Mouse (Mus musculus) heart, adult 18-20 months (tissue): Measurements from ENCODE around the gene Tmem210. TPM values are rescaled to one million over a fixed set of nuclear protein-coding genes. Genes with fewer than 3 reads are reported as not detected.
"Not testable (repeated sequence)": the region's sequence is repeated elsewhere in the genome, so short reads cannot be mapped to it uniquely, and the experiment has no call there.

Experiments
- DNase-seq, 2 experiments: peaks; one replicate each; pipeline ENCODE4 v3.0.0; 2021 to 2022; ENCODE audit warnings: mixed read lengths in 1 of 2
- long read RNA-seq, 2 experiments: library from polyadenylated mRNA; stranded (forward); transcript quantifications; one replicate each; pipeline ENCODE4 v2.0.0; 2021
- total RNA-seq, 2 experiments: library from RNA; stranded (reverse); gene quantifications; 2 replicates each; pipeline ENCODE4 v1.2.3; 2021

Tmem210 gene
- total RNA-seq = not detected
- long read RNA-seq, experiment 1 = 0 reads
- long read RNA-seq, experiment 2 = 0 reads

DNA sequence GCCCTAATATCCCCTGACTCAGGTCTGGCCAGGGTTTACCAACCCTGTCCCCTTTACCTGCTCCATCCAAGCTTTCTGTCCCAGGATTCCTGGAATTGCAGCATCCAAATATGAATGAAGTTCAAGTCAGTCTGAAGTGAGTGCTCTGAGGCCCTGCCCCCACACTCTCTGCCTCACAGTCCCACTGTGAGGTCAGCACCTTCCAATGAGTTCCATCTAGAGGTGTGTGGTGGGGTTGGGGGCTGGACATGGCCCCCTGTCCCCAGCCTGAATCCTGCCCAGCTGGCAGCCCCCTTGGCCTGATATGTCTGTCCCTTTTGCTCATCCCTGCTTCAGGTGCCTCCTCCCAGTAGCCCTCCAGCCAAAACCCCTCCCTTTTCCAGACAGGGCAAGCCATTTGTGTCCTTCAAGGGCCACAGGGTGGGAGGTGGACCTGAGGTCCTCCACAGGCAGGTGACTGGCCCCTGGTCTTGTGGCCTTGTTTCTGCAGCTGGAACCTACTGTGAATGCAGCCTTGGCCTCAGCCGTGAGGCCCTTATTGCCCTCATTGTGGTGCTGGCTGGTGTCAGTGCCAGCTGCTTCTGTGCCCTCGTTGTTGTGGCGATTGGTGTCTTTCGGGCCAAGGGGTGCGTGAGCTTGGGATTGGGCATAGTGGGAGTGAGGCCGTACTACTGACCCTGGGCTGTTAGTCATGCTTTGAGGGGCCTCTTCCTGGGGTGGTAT is at the start of gene Tmem210:
Gene Tmem210, plus strand, starts transcription at position 219 of the 723 bp plus-strand sequence.
- DNase-seq = no peak

DNA sequence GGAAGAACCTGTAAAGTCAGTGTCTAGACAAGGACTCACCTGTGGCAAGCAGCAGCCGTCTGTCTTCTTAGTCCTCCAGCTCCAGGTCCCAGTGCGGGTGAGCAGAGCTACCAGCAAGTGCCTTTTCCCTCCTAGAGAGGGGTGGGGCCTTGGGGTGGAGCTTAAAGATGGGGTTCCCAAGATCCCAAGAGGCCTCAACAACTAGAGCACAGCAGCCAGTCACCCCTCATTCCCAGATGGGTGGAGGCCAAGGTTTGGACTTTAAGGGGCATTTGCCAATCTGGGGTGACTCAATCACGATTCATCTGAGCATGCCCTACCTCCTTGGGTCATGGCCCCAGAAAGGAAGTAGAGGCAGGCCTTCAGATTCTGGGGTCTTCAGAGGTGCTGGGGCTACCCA is 48.2 kb upstream of the Tmem210 start:
- DNase-seq = no peak

DNA sequence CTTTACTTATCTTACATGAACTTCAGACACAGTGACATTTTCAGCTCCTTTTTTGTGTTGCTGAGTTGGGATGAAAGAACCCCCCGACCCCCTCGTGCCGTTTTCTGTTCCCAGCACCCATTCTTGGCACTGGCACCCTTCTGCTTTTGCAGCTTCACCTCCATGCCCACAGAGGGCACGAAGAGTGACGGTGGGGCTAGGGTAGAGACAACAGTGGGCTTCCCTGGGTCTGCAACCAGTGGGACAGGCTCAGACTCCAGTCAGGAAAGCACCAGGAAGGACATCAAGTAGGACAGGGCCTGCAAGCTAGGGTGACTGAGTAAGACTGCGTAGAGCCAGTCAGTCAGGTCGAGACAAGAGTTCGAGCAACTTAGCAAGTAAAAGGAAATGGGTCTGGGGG is 47.6 kb upstream of the Tmem210 start:
- no peak for DNase-seq

DNA sequence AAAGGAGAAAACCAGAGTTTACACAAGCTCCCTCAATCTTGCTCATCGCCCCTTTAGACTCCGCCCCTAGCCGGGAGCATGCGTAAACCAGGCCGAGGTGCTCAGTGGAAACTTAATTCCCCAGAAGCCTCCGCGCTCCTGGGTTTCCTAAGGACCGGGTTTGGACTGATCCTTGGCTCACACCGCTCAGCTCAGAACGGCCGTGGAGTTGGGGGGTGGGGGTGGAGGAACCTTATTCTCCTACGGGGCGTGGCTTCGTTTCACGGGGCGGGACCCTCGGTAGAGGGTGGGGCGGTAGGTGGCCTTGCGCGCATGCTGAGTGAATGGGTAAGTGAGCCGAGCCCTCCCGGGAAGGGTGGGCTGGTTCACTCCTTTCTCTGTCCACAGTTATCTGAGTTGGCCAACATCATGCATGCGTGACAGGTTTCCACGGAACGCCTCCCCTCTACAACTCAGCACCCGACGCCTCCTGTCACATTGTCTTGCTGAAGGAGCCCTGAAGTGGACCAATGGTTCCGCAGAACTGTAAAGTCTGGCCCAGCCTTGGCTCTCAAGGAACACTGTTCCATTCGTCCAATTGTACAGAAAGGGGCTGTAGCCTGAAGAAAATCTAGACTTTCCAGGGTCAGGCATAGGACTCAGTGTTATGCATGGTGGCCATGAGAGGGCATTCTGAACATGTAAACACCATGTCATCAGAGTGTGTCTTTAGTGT is 47.1 kb upstream of the Tmem210 start:
- DNase-seq = peak; percentile 73

DNA sequence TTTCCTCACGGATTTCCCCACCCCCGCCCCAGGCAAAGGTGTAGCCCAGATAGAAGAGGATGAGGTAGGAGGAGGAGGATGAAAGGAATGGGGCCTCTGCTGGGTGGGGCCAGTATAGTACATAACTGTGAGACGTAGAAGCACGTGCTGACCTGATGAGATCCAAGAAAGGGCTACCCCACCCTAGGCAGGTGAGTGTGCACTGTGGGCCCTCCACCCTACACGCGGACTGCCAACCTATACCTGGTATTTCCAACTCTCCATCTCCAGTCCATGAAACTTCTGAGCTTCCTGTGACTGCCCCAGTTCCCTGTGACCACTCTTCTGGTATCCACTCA is 46.5 kb upstream of the Tmem210 start:
- no peak for DNase-seq

DNA sequence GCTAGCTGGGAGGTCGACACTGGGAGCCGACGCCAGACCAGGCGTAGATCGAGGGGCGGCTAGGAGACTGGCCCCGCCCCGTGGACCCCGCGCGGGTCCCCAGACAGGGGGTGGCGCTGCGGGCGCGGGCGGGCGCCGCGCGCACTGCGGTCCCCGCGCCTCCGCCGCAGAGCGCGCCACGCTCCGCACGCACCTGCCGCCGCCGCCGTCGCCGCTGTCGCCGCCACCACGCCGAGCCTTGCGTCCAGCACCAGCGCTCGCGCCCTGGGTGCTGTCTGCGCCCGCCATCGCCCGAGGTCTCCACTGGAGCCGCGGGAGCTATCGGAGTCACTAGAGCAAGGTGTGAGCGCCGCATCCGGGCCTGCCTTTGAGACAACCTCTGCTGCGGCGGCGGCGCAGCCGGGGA is 45.8 kb upstream of the Tmem210 start, which contains the start of the genes Rnf208 and Cysrt1:
Gene Rnf208, plus strand, starts transcription at position 155 of the 406 bp plus-strand sequence.
Gene Cysrt1, minus strand, starts transcription at position 352 of the 406 bp plus-strand sequence.
- DNase-seq = no peak

DNA sequence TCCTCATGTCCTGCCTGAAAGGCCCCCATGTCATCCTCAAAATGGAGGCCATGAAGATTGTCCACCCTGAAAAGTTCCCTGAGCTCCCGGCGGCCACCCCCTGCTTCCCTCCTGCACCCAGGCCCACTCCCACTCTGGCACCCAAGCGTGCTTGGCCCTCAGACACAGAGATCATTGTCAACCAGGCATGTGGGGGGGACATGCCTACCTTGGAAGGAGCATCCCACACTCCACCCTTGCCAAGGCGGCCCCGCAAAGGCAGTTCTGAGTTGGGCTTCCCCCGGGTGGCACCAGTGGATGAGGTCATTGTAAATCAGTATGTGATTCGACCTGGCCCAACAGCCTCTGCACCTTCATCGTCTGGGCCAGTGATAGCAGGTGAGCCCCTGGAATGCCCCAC is 44.6 kb upstream of the Tmem210 start:
- DNase-seq = no peak

DNA sequence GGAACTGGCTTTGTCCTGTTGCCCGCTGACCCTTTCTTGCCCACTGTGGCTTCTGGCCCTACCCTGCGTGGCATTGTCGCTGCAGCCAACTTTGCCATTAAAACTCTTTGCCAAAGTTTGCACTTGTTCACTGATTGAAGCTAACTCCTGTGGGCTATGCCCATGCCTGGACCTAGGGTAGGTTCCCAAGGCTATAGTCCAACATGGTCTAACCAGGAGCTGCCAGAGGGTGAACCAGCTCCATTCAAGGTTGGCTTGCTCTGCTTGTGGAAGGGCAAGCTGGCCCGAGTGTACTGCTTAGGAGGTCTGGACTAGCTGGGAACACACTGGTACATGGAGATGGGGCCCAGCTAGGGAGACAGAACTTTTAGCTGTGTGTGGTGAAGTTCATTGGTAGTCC is 43.8 kb upstream of the Tmem210 start:
- DNase-seq = no peak

DNA sequence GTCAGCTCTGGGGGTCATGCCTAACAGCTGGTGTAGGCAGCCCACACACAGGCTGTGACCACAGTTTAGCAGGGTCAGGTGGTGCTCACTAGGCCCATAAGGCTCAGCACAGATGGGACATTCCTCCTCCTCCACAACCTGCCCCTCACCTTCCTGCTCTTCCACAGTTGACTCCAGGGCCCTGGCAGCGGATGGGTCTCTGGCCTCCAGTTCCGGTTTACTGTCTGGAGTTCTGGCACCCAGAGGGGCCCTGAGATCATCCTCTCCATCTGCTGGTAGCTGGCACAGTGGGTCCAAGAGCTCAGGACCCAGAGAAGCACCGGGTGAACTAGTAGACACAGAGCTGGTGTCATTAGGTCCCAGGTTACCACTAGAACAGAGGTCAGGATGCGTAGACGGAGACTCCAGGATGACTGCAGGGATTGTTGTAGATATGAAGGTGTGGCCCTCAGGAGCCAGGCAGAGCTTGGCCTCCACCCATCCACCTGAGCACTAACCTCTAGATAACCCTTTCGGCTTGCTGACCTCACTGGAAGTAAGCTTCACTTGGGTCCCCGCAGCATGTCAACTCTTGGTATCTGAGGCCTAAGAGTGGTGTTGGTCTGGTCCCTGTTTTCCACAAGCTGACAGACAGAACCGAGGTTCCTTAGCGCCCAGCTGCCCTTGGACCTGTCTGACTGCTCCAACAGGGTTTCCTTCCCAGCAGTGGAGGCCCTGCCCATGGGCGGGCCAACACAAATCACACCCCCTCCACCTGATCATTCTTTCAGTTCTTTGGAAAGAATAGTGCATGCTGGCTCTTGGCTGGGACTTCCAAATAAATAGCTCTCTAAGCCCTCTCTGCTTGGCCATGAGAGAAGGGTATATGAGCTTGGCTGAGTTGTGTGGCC is 41.5 kb upstream of the Tmem210 start, which contains the start of gene AL732309.1:
Gene AL732309.1, minus strand, starts transcription at position 681 of the 890 bp plus-strand sequence.
- DNase-seq = no peak

DNA sequence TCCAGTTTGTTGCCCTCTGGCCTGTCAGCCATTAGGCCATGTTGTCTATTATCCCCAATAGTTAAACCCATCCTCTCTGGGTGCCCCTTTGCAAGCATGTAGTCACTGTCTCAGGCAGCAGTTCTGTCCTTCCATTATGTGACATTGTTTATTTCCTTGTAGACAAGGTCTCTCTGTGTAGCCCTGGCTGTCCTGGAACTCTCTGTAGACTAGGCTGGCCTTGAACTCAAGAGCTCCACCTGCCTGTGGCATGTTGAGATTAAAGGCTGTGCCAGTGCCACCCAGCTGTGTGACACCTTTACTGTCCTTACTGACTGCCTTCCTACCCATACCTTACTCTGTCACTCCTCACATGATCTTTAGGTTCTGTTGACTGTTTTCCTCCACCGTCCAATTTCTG is 35.6 kb upstream of the Tmem210 start:
- DNase-seq = no peak

DNA sequence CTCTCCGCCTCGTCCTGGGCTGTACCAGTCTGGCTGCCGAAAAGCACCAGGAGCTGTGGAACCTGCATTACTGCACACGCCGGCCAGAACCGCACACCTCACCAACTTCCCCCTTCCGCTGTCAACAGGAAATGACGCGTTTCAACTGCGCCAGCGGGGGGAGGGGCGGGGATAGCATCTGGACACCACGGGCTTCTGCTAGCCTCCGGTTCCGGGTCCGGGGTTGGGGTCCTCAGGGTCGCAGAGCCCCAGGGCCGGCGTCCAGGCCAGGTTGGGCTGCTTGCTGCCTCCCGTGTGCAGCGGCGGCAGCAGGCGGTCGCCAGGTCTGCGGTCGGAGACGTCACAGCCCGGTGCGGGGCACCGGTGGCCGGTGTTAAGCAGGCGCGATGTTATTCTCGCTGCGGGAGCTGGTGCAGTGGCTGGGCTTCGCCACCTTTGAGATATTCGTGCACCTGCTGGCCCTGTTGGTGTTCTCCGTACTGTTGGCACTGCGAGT is 32.6 kb upstream of the Tmem210 start, which contains the start of gene Tmem203:
Gene Tmem203, plus strand, starts transcription at position 156 of the 496 bp plus-strand sequence.
- peak; percentile 91 to 95 for DNase-seq

DNA sequence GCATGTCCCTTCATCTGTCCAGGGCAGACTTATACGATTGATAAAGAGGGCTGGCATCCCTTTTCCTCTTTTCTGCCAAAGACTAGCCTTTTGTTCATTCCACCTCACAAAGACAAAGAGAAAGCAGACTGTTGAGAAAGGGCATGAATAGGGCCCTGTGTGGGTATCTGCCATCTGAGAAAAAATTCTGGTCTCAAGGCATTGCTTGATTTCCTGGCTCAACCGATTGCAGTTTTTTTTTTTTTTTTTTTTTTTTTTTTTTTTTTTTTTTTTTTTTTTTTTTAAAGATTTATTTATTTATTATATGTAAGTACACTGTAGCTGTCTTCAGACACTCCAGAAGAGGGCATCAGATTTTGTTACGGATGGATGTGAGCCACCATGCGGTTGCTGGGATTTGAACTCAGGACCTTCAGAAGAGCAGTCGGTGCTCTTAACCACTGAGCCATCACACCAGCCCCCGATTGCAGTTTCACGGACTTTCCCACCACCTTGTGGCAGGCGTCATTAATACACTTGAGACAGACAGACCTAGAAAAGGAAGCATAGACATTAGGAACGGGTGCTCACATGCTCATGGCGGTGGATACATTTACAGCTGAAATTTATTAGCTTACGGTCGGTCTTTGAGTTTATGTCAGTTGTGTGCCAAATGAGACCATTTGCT is 31.4 kb upstream of the Tmem210 start:
- DNase-seq = peak; percentile 30 to 58

DNA sequence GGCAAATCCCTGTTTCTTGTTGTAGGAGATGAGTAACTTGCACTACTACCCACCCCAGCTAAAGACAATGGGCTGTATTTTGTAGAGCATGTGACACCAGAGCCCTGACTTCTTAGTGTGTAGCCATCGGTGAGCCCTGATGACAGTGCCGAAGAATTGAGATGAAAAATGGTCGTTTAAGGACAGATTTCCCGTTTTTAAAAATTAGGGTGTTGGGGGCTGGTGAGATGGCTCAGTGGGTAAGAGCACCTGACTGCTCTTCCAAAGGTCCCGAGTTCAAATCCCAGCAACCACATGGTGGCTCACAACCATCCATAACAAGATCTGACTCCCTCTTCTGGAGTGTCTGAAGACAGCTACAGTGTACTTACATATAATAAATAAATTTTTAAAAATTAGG is 30.7 kb upstream of the Tmem210 start:
- DNase-seq = not testable (repeated sequence)

DNA sequence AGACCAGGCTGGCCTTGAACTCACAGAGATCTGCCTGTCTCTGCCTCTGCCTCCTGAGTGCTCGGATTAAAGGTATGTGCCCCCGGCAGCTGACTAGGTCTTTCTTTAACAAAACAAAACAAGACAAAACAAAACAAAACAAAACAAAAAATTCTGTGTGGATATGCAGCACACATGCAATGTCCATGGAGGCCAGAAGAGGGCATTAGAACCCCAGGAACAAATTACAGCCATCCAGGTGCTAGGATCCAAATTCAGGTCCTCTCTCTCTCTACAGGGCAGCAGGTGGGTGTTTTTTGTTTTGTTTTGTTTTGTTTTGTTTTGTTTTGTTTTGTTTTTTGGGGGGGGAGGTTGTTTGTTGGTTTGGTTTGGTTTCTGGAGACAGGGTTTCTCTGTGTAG is 29.1 kb upstream of the Tmem210 start:
- no peak for DNase-seq

DNA sequence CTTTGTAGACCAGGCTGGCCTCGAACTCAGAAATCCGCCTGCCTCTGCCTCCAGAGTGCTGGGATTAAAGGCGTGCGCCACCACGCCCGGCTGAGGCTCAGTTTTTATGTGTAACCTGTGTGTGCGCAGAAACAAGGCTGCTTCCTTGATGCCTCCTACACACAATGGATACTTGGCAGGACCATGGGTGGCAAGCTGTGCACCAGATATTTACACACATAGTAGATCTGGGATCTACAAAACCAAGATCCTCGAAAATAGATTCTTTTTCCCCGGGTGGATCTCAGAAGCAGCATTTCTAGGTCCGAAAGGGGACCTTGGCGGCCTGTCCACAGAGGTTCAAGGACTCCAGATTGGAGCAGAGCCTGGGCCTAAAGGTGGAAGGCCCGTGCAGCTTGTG is 26.1 kb upstream of the Tmem210 start:
- DNase-seq = no peak

DNA sequence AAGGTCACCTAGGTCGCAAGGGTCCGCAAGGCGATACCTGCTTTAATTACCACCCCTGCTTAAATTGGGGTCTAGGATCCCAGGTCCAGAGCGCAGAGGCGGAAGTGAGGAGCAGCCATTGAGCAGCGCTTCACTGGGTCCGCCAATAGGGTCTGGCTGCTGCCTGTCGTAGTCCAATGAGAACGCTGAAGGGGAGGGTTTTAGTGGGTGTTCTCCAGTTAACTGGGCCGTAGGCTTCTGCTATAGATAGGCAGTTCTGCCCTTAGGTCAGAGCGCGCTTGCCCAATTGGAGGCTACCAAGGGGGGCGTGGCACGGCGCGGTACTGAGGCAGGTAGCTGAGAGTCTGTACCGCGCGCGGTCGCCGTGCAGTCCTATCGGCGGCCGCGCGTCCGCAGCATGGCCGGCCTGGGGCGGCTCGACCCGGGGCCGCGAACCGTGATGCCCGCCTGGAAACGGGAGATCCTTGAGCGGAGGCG is 25.6 kb upstream of the Tmem210 start, which contains the start of gene Tprn:
Gene Tprn, plus strand, starts transcription at position 328 of the 477 bp plus-strand sequence.
- peak; percentile 94 to 98 for DNase-seq

DNA sequence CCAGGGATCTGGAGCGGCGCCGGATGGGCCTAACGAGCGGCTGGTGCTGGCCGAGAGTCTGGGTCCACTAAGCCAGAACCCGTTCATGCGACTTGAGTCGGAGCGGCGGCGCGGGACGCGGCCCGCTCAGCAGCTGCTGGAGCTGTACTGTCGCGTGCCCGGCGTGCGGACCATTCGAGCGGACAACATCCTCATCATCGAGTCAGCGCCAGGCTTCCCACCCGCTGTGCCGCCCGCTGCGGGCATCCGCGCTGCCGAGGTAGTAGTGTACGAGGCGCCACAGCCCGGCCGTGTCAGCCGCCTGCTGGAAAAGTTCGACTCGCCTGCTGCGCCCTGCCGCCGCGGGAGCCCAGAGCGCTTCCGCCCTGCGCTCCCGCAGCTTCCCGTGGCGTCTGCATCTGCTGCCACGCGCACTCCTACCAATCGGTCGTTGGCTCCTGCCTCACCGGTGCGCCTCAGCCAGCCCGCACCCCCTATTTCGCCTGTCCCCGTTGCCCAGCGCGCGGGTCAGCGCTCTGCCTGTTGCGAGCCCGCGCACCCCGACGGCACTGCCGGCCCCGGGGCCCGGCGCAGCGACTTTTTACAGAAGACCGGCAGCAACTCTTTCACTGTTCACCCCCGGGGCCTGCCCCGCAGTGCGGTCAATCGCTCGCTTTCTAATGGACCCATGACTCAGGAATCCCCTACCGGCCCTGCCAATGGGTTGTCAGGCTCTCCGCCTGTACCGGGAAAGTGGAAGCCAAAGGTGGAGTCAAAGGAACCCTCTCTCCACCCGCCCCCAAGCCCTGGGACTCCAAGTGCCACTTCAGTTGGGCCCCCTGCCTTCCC is 24.9 kb upstream of the Tmem210 start:
- DNase-seq = peak; percentile 26 to 35

DNA sequence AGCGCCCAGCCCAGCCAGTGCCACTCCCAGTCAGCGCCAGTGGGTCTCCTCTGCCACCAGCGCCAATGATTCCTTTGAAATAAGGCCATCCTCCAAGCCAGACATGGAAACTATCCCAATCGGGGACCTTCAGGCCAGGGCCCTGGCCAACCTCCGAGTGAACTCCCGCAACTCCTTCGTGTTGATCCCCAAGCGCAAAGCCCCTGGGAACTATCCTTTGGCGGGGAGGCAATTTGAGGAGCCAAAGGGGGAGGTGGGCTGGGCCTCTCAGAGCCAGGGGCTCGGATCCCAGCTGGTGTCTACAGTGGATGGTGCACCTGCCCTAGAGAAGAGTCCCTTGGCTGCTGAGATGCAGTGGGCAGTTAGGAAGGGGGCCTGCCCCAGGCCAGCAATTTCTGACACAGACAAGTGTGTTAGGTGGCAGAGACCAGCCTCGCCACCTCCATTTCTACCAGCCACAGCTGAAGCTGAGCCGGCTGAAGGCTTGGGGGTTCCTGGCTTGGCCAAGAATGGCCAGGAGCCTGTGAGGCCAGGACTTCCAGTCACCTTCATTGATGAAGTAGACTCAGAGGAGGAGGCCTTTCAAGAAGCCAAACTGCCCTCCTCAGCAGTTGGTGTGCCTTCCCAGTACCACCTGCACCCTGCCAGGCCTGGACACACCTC is 24.2 kb upstream of the Tmem210 start:
- DNase-seq = no peak

DNA sequence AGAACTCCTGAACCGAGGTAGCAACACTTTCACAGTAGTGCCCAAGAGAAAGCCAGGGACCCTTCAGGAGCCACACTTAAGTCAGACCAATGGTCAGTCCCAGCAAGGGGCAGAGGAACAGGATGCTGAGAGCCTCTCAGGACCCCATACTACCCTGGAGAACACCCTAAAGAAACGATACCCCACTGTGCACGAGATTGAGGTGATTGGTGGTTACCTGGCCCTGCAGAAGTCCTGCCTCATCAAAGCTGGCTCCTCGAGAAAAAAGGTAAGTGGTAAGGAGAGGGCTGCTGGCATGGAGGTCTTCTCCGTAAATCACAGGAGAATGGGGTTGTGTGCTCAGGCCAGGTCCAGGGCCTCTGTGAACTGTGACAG is 23.7 kb upstream of the Tmem210 start:
- DNase-seq = no peak

DNA sequence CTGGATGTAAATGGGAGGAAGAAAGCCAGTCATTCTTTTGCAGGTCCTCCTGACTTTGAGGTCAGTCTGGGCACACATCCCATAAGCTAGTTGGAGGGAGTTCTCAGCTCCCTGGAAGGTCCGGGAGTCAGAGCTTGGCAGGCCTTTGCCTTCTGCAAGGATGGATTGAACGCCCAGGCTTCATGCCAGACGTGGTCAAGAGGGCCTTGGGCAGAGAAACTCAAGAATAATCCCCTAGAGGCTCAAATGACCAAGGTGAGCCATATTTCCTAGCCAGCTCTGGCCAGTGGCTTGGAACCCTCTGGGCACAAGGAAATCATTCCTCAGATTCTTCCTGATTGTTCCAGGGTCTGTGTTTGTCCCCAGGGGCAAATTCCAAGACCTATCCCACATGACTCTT is 23.1 kb upstream of the Tmem210 start:
- DNase-seq = no peak
